Mouse (Mus musculus): ENCODE results near the gene Brd1. TPM values are rescaled to one million over a fixed set of nuclear protein-coding genes. Genes with fewer than 3 reads are reported as not detected.

Gene Brd1
- polyA plus RNA-seq, 1 experiment, result 85.9 TPM

DNA sequence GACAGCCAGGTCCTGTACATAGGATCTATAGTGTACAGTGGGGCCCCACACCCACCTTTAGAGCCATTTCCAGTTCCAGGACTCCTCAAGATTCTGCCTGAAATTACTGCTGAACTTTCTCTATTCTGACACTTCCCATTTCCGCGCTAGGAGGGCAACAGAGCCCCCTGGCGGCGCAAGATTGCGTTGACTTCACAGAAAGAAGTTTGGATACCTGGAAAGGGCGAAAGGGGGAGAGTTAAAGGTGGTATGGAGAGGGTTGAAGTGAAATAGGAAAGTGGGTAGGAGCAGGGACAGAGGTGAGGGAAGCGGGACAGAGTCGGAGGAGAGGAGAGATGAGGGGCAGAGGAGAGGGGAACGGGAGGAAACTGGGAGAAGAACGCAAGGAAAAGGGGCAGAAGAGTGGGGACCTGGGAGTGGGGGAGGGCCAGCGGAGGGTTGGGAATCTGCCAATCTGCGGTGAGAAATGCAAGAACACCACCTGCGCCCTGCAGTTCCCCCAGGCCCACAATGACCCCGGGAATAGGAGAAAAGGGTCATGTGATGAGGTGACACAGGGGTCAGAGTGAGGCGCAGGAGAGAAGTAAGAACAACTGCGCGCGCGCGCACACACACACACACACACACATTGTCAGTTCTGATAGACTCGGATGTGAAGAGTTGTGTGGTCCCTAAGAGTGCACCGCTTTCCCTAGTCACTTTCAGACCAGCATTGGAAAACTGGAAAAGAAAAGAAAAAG lies 71.8 kb downstream of the Brd1 start:
- Histone ChIP-seq H3K36me3 (ENCODE audit: control insufficient read depth, insufficient read depth, low read length, poor library complexity, severe bottlenecking) (no peaks in the 10 kb centered on the region), H3K27me3 (ENCODE audit: control insufficient read depth, insufficient read depth, low read length, poor library complexity, severe bottlenecking) (no peaks in the 10 kb centered on the region), H3K4me3 (ENCODE audit: low read depth, low read length) (peak overlapping the region; percentile 59), H3K9me3 (replicated peaks; ENCODE audit: control insufficient read depth, insufficient read depth, low read length, poor library complexity, severe bottlenecking) (no peaks in the 10 kb centered on the region), H3K27ac (ENCODE audit: insufficient read depth, low read length) (no peak overlapping the region), H3K9ac (ENCODE audit: low read depth, poor library complexity, severe bottlenecking) (peak overlapping the region; percentile 41), H3K4me1 (ENCODE audit: control insufficient read depth, insufficient read depth, low read length) (no peaks in the 10 kb centered on the region)
- no peak for TF ChIP-seq POLR2A (IDR thresholded peaks at IDR 0.05; ENCODE audit: insufficient read depth, low read length)
- TF ChIP-seq CTCF (IDR thresholded peaks at IDR 0.05; ENCODE audit: low read depth, low read length), result peak; percentile 80
- TF ChIP-seq EP300 (IDR thresholded peaks at IDR 0.05; ENCODE audit: insufficient read depth, low read depth, low read length), result peak; percentile 78

DNA sequence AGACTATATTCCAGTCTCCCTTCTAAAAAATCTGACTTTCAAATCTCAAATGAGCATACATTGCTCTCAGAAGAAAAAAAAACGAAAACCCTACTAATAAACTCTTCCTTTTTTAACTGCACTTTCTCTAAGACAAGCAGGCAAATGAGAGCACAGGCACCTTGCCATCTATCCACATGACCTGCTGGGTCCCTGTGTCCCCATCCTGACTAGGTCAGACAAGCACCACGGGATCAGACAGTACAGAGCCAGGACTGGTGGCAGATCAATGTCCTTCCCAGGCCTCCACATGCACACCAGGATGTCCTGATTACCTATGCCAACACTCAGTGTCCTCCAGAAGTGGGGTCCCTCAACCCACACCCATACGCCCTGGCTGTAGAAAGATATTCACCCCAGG lies 72.4 kb downstream of the Brd1 start:
- no peaks in the 10 kb centered on the region for H3K9me3 ChIP-seq (replicated peaks; ENCODE audit: control insufficient read depth, insufficient read depth, low read length, poor library complexity, severe bottlenecking)
- H3K4me1 ChIP-seq (ENCODE audit: control insufficient read depth, insufficient read depth, low read length), result no peaks in the 10 kb centered on the region
- 0 out of 2 replicates have a peak overlapping the region, but pooled peaks have one; percentile 4 for H3K4me3 ChIP-seq (ENCODE audit: low read depth, low read length)
- no peak overlapping the region for H3K9ac ChIP-seq (ENCODE audit: low read depth, poor library complexity, severe bottlenecking)
- TF ChIP-seq POLR2A (IDR thresholded peaks at IDR 0.05; ENCODE audit: insufficient read depth, low read length) (no peak), EP300 (IDR thresholded peaks at IDR 0.05; ENCODE audit: insufficient read depth, low read depth, low read length) (no peak), CTCF (IDR thresholded peaks at IDR 0.05; ENCODE audit: low read depth, low read length) (no peak)
- no peaks in the 10 kb centered on the region for H3K27me3 ChIP-seq (ENCODE audit: control insufficient read depth, insufficient read depth, low read length, poor library complexity, severe bottlenecking)
- no peaks in the 10 kb centered on the region for H3K36me3 ChIP-seq (ENCODE audit: control insufficient read depth, insufficient read depth, low read length, poor library complexity, severe bottlenecking)
- H3K27ac ChIP-seq (ENCODE audit: insufficient read depth, low read length), result no peak overlapping the region

DNA sequence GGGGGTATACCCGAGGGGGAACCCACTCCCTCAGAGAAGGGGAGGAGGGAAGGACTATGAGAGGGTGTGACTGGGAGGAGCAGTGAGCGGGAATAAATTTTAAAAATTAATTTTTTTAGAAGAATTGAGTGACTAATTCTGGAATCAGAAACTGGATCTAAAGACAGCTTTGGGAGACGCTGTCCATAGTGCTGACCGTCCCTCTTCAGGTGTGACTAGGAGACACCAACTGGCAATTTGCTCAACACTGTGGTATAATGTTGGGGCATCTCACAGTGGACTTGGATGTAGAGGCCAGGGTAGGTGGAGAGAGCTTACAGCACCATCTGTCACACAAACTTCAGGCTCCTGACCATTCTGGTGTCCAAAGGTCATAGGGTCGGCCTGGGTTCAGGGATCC lies 82.0 kb downstream of the Brd1 start:
- H3K27ac ChIP-seq (ENCODE audit: insufficient read depth, low read length), result no peak overlapping the region
- no peaks in the 10 kb centered on the region for H3K36me3 ChIP-seq (ENCODE audit: control insufficient read depth, insufficient read depth, low read length, poor library complexity, severe bottlenecking)
- TF ChIP-seq POLR2A (IDR thresholded peaks at IDR 0.05; ENCODE audit: insufficient read depth, low read length), result no peak
- no peak for TF ChIP-seq EP300 (IDR thresholded peaks at IDR 0.05; ENCODE audit: insufficient read depth, low read depth, low read length)
- no peak for TF ChIP-seq CTCF (IDR thresholded peaks at IDR 0.05; ENCODE audit: low read depth, low read length)
- no peak overlapping the region for H3K4me3 ChIP-seq (ENCODE audit: low read depth, low read length)
- H3K9ac ChIP-seq (ENCODE audit: low read depth, poor library complexity, severe bottlenecking), result no peak overlapping the region
- H3K9me3 ChIP-seq (replicated peaks; ENCODE audit: control insufficient read depth, insufficient read depth, low read length, poor library complexity, severe bottlenecking), result no peaks in the 10 kb centered on the region
- H3K27me3 ChIP-seq (ENCODE audit: control insufficient read depth, insufficient read depth, low read length, poor library complexity, severe bottlenecking), result no peaks in the 10 kb centered on the region
- H3K4me1 ChIP-seq (ENCODE audit: control insufficient read depth, insufficient read depth, low read length), result no peaks in the 10 kb centered on the region

DNA sequence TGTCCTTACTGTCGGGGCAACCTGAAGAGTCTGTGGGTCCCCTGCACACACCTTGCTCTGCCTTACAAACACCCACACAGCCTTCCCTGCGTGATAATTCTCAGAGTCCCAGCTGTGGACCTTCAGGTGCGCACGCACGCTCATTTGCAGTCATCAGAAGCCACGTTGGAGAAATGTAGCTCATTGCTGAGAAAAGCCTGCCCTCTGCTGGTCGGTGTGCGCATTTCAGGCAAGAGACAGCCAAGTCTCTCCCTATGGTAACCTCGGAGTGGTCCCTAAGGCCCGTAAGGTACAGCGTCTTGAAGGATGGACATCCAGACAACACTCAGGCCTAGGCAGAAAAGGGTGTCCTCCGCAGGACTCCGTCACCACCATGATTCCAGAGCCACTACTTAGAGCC lies 83.0 kb downstream of the Brd1 start:
- H3K4me3 ChIP-seq (ENCODE audit: low read depth, low read length), result no peak overlapping the region
- H3K27me3 ChIP-seq (ENCODE audit: control insufficient read depth, insufficient read depth, low read length, poor library complexity, severe bottlenecking), result no peaks in the 10 kb centered on the region
- H3K9me3 ChIP-seq (replicated peaks; ENCODE audit: control insufficient read depth, insufficient read depth, low read length, poor library complexity, severe bottlenecking), result no peaks in the 10 kb centered on the region
- H3K27ac ChIP-seq (ENCODE audit: insufficient read depth, low read length), result no peak overlapping the region
- H3K36me3 ChIP-seq (ENCODE audit: control insufficient read depth, insufficient read depth, low read length, poor library complexity, severe bottlenecking), result no peaks in the 10 kb centered on the region
- TF ChIP-seq CTCF (IDR thresholded peaks at IDR 0.05; ENCODE audit: low read depth, low read length), result peak; percentile 94
- no peak for TF ChIP-seq POLR2A (IDR thresholded peaks at IDR 0.05; ENCODE audit: insufficient read depth, low read length)
- H3K9ac ChIP-seq (ENCODE audit: low read depth, poor library complexity, severe bottlenecking), result no peak overlapping the region
- no peaks in the 10 kb centered on the region for H3K4me1 ChIP-seq (ENCODE audit: control insufficient read depth, insufficient read depth, low read length)

Other genes with a start within 250 kb of the Brd1 start
- not detected in 2 replicates for gene Zdhhc25, start 133.9 kb downstream of the Brd1 start, polyA plus RNA-seq (2011; ENCODE audit: insufficient read depth, insufficient read length, low read depth, missing spikeins)
- gene Zbed4, start 17.4 kb upstream of the Brd1 start, polyA plus RNA-seq (2011; ENCODE audit: insufficient read depth, insufficient read length, low read depth, missing spikeins), result 36.9 and 44.5 TPM in 2 replicates
- gene Alg12, start 85.1 kb upstream of the Brd1 start, polyA plus RNA-seq (2011; ENCODE audit: insufficient read depth, insufficient read length, low read depth, missing spikeins), result 10.0 and 13.2 TPM in 2 replicates
- gene Creld2, start 85.4 kb upstream of the Brd1 start, polyA plus RNA-seq (2011; ENCODE audit: insufficient read depth, insufficient read length, low read depth, missing spikeins), result 39.2 and 40.2 TPM in 2 replicates
- 128 and 136 TPM in 2 replicates for gene Pim3, start 128.0 kb upstream of the Brd1 start, polyA plus RNA-seq (2011; ENCODE audit: insufficient read depth, insufficient read length, low read depth, missing spikeins)
- not detected in 2 replicates for gene Ttll8, start 220.2 kb upstream of the Brd1 start, polyA plus RNA-seq (2011; ENCODE audit: insufficient read depth, insufficient read length, low read depth, missing spikeins)
- not detected in 2 replicates for gene Mlc1, start 244.8 kb upstream of the Brd1 start, polyA plus RNA-seq (2011; ENCODE audit: insufficient read depth, insufficient read length, low read depth, missing spikeins)
- gene Mov10l1, start 248.7 kb upstream of the Brd1 start, polyA plus RNA-seq (2011; ENCODE audit: insufficient read depth, insufficient read length, low read depth, missing spikeins), result 2.9 and 4.1 TPM in 2 replicates